Mouse (Mus musculus): ENCODE data around the gene Olfr1330.
A peak's percentile ranks its signal among the peaks of the same experiment; 100 is the strongest.
"Not testable (repeated sequence)": the region's sequence is repeated elsewhere in the genome, so short reads cannot be mapped to it uniquely, and the experiment has no call there.

Gene Olfr1330

DNA sequence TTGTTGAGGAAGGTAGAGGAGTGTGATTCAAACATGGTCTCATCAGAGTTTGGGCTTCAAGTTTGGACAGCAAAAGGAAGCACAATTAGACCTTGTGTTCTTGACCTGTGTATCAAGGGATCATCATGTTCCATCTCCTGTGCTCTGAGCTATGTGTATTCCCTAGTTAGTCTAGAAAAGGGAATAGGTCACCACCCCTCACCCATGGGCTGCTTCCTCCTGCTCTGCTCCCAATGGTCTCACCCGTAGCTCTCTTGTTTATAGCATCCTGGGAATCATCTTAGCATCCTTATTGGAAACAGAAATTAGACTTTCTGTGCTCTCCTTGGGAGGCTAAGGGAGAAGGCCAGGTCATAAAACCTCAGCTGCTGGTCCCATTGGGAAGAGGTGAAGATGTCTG is at the start of gene Olfr1330:
TSS of gene Olfr1330 (plus strand) at position 301 of the 400 bp plus-strand sequence.
- no peak for DNase-seq

DNA sequence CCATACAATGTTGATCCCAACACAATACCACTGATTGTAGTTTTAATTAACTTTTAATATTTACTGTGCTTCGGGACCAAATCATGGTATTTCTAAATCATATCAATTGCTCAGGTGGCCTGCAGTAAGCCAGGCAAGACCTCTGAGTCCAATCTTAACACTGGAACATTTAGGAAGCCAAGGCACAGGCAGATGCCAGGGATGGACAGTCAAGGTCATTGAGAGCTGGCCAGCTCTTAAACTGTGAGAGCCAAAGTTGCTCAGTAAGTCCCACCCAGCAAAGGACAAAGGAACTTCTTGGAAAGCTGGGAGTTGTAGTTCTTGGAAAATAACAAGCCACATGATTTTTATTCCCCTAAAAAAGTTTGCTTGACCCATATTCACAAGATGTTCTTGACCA is 26.6 kb upstream of the Olfr1330 start:
- DNase-seq, result no peak

DNA sequence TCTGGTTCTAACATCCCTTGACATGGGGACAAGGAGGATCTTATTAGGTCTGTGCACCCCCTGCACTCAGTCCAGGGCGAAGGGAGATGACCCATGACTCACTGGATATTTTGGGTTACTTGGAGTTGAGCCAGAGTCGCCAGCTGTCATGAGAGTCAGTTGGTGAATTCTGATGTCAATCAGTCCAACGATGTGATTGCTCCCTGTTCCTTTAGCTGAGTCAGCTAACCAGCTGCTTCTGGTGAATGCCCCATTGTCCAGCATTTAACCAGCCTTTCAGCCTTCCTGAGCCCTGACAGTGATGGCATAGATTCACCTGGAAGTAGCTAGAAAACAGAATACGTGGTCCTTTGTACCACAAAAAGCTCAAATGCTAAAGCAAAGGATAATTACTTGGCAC is 25.7 kb upstream of the Olfr1330 start:
- DNase-seq, result peak; percentile 4

- no peak for DNase-seq
Observed at GRCm38 (mm10) chr4:118864349-118864748, 24.0 kb upstream of the Olfr1330 start, which contains the start of gene Olfr1331. Olfr1331 (plus strand) TSS chr4:118864649.

- peak; percentile 1 for DNase-seq
Observed at GRCm38 (mm10) chr4:118867566-118867965, 20.8 kb upstream of the Olfr1330 start.

DNA sequence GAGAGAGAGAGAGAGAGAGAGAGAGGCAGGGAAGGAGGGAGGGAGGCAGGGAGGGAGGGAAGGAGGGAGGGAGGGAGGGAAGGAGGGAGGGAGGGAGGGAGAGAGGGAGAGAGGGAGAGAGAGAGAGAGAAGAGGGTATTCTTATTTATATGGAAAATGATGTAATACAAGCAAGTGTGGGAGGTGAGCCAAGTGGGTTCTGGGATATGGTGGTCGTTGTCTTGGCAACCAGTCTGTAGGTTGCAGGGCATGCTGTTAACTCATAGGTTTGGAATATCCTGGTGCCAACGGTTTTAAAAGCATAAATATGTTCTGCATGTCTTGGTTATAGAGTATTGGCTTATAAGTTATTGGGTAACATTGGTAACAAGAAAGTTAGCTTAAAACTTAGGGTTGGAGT is 13.6 kb downstream of the Olfr1330 start:
- no peak for DNase-seq

- DNase-seq, result not testable (repeated sequence)
Observed at GRCm38 (mm10) chr4:118917365-118917764, 29.0 kb downstream of the Olfr1330 start, which contains the start of gene Olfr1329. Olfr1329 (minus strand) TSS chr4:118917465.

GRCm38 (mm10) chr4:118931326-118931725 is 42.9 kb downstream of the Olfr1330 start:
- not testable (repeated sequence) for DNase-seq

GRCm38 (mm10) chr4:118938512-118938911 is 50.1 kb downstream of the Olfr1330 start, which contains the start of gene Olfr1328:
Olfr1328 (minus strand) TSS chr4:118938612.
- no peak for DNase-seq
